Mouse (Mus musculus) brain, embryonic 14.5 days (tissue): ENCODE results near the gene Cdk4.

Experiments
- CTCF ChIP-seq: fragments of 200-500 bp; IDR thresholded peaks from 2 replicates; pipeline ENCODE4 v1.5.1; 2012; ENCODE audit warnings: inconsistent platforms, mild to moderate bottlenecking, moderate library complexity, borderline replicate concordance; ENCODE audit not compliant: insufficient read depth, insufficient read length; ENCODE audit errors: extremely low read depth
- POLR2A ChIP-seq: fragments of 200-500 bp; IDR thresholded peaks from 2 replicates; pipeline ENCODE4 v1.6.1; 2012; ENCODE audit warnings: mild to moderate bottlenecking, inconsistent platforms, borderline replicate concordance; ENCODE audit not compliant: poor library complexity, insufficient read depth, insufficient read length, severe bottlenecking; ENCODE audit errors: extremely low read depth

DNA sequence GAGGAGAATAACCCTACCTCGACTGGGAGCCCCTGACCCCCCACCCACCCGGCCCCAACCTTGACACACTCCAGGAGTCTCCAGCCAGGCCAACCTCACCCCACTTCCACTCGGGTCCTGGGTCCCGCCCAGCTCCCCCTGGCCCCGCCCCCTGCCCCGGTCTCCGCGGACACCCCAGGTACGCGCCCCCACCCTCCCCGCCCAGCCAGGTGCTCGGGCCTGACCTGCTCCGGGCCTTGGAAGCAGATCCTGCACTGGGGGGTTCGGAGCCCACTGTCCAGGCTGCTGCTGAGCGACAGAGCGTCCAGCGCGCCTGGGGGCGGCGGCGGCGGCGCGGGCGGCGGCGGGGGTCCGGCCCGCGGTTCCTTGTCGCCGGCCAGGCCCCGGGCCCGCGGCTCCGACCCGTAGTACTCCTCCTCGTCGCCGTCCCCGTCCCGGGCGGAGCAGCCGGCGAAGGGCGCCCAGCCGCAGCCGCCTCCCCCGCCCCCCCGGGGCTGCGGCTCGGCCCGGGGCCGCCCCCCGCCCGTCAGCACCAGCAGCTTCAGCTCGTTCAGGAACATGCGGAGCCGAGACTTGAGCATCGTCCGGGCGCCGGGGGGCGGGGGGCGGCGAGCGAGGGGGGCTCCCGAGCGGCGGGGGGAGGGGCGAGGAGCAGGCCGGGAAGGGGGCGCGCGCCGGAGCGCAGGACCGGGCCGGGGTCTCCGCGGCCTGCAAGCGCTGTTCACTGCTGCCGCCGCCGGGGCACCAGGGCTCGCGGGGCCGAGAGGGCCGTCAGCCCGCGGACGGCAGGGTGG is 4.0 kb upstream of the Cdk4 start:
- TF ChIP-seq POLR2A (0 out of 2 replicates have a peak, but pooled peaks have one; percentile 28), CTCF (no peak)
